Mouse (Mus musculus) ES-E14 (cell line): ENCODE data around the gene Epb41. TPM values are rescaled to one million over a fixed set of nuclear protein-coding genes. Genes with fewer than 3 reads are reported as not detected.

Source experiments
- DNase-seq: peaks from one replicate; pipeline ENCODE4 v3.0.0-alpha.2; 2013; ENCODE audit warnings: low read depth, low spot score
- H3K27ac ChIP-seq: 2 replicates; pipeline ENCODE4 v1.5.1; 2012; ENCODE audit warnings: low read depth, mild to moderate bottlenecking, low read length, moderate library complexity, mixed read lengths; ENCODE audit not compliant: poor library complexity, insufficient read depth, severe bottlenecking
- H3K36me3 ChIP-seq: 2 replicates; pipeline ENCODE4 v1.6.1; 2012; ENCODE audit warnings: mild to moderate bottlenecking, low read length, moderate library complexity, mixed read lengths; ENCODE audit not compliant: control insufficient read depth, poor library complexity, insufficient read depth, severe bottlenecking
- H3K4me1 ChIP-seq, 2 experiments: fragments of 150-350 bp in 1 of 2; sonication (generic) in 1 of 2; 2 replicates each; pipeline ENCODE4 v1.6.1; 2012; ENCODE audit warnings: low read length in 2 of 2, mild to moderate bottlenecking in 1 of 2, mixed read lengths in 1 of 2; ENCODE audit not compliant: control insufficient read depth in 2 of 2, insufficient read depth in 2 of 2, poor library complexity in 1 of 2
- H3K4me3 ChIP-seq, 2 experiments: fragments of 150-350 bp in 1 of 2; sonication (generic) in 1 of 2; 2 replicates each; pipeline ENCODE4 v1.5.1; 2012; ENCODE audit warnings: low read length in 2 of 2, low read depth in 1 of 2, mild to moderate bottlenecking in 1 of 2, mixed read lengths in 1 of 2; ENCODE audit not compliant: insufficient read depth in 1 of 2, poor library complexity in 1 of 2, severe bottlenecking in 1 of 2
- H3K9ac ChIP-seq: 2 replicates; pipeline ENCODE4 v1.6.1; 2012; ENCODE audit warnings: low read depth, mild to moderate bottlenecking, low read length, mixed read lengths; ENCODE audit not compliant: poor library complexity, insufficient read depth, severe bottlenecking
- H3K9me3 ChIP-seq: fragments of 150-350 bp; sonication (generic); 2 replicates; pipeline ENCODE4 v1.6.1; 2012; ENCODE audit warnings: low read depth, mild to moderate bottlenecking, low read length; ENCODE audit not compliant: control insufficient read depth, insufficient read depth
- CHD2 ChIP-seq: IDR thresholded peaks from 2 replicates; pipeline ENCODE4 v1.6.1; 2014; ENCODE audit warnings: mild to moderate bottlenecking, low read depth, low read length, inconsistent platforms
- HCFC1 ChIP-seq: IDR thresholded peaks from 2 replicates; pipeline ENCODE4 v1.6.1; 2012; ENCODE audit warnings: low read length, inconsistent platforms, borderline replicate concordance; ENCODE audit not compliant: insufficient read depth
- MAFK ChIP-seq: IDR thresholded peaks from 2 replicates; pipeline ENCODE4 v1.6.1; 2014; ENCODE audit warnings: mild to moderate bottlenecking, low read depth, low read length, inconsistent platforms; ENCODE audit not compliant: insufficient read depth
- ZC3H11A ChIP-seq: IDR thresholded peaks from 2 replicates; pipeline ENCODE4 v1.6.1; 2012; ENCODE audit warnings: low read depth, mild to moderate bottlenecking, inconsistent platforms, low read length, borderline replicate concordance
- ZNF384 ChIP-seq: IDR thresholded peaks from 2 replicates; pipeline ENCODE4 v1.6.1; 2012; ENCODE audit warnings: low read depth, low read length, inconsistent platforms
- in situ Hi-C, 2 experiments: fragments of 600-800 bp; cut with MboI; formaldehyde crosslinking; loops; one replicate each; pipeline ENCODE4 v1.15.1; 2025; ENCODE audit warnings: low sequenced_read_pairs in 2 of 2, inconsistent platforms in 1 of 2; ENCODE audit not compliant: unreplicated experiment in 2 of 2
- total RNA-seq: library from RNA; depleted of rRNA; stranded (reverse); fragments of 300-350 nt; gene quantifications from 2 replicates; pipeline ENCODE4 v1.2.3, GENCODE M21; 2012

The Epb41 gene
- total RNA-seq, 1 experiment = 16.3 TPM

GRCm38 (mm10) chr4:131968873-131969272 lies 106.2 kb downstream of the Epb41 start:
- TF ChIP-seq HCFC1 (no peak), ZNF384 (no peak), CHD2 (no peak), ZC3H11A (no peak), MAFK (no peak)
- no peak overlapping the region for H3K4me3 ChIP-seq
- no peaks in the 10 kb centered on the region for H3K4me1 ChIP-seq
- H3K27ac ChIP-seq = no peak overlapping the region
- no peaks in the 10 kb centered on the region for H3K9me3 ChIP-seq
- peak; percentile 28 for DNase-seq
- H3K36me3 ChIP-seq = peaks cover 8% of the 10 kb centered on the region
- in situ Hi-C loops = no loop called here
- no peak overlapping the region for H3K9ac ChIP-seq

GRCm38 (mm10) chr4:131957161-131957560 lies 118.0 kb downstream of the Epb41 start:
- Histone ChIP-seq H3K9me3 (no peaks in the 10 kb centered on the region), H3K4me3 (no peak overlapping the region), H3K4me1 (no peaks in the 10 kb centered on the region), H3K27ac (no peak overlapping the region), H3K9ac (no peak overlapping the region), H3K36me3 (no peaks in the 10 kb centered on the region; the same call in 1 of the 2 replicates)
- DNase-seq = no peak
- TF ChIP-seq MAFK (no peak), ZNF384 (no peak), CHD2 (no peak), ZC3H11A (no peak), HCFC1 (no peak)
- in situ Hi-C loops = no loop called here

GRCm38 (mm10) chr4:131950657-131951056 lies 124.5 kb downstream of the Epb41 start:
- Histone ChIP-seq H3K36me3 (no peaks in the 10 kb centered on the region; the same call in 1 of the 2 replicates), H3K27ac (no peak overlapping the region), H3K9ac (no peak overlapping the region), H3K4me1 (peaks cover 0 to 2% of the 10 kb centered on the region in 2 experiments; a peak in 1 of 4 replicates), H3K4me3 (no peak overlapping the region), H3K9me3 (no peaks in the 10 kb centered on the region)
- in situ Hi-C loops = no loop called here
- no peak for DNase-seq
- no peak for TF ChIP-seq ZC3H11A
- TF ChIP-seq ZNF384 = no peak
- TF ChIP-seq HCFC1 = no peak
- TF ChIP-seq MAFK = no peak
- no peak for TF ChIP-seq CHD2

- DNase-seq = no peak
- Histone ChIP-seq H3K4me3 (no peak overlapping the region), H3K9me3 (no peaks in the 10 kb centered on the region), H3K4me1 (peaks cover 0 to 2% of the 10 kb centered on the region in 2 experiments; a peak in 1 of 4 replicates), H3K27ac (no peak overlapping the region), H3K36me3 (no peaks in the 10 kb centered on the region), H3K9ac (no peak overlapping the region)
- in situ Hi-C loops = no loop called here
- no peak for TF ChIP-seq ZNF384
- TF ChIP-seq CHD2 = no peak
- TF ChIP-seq MAFK = no peak
- no peak for TF ChIP-seq ZC3H11A
- no peak for TF ChIP-seq HCFC1
Measured at GRCm38 (mm10) chr4:131949903-131950302, 125.2 kb downstream of the Epb41 start.

- Histone ChIP-seq H3K9me3 (no peaks in the 10 kb centered on the region), H3K4me1 (peaks cover 0 to 2% of the 10 kb centered on the region in 2 experiments; a peak in 1 of 4 replicates), H3K36me3 (no peaks in the 10 kb centered on the region), H3K9ac (no peak overlapping the region), H3K27ac (no peak overlapping the region), H3K4me3 (no peak overlapping the region)
- in situ Hi-C loops = no loop called here
- no peak for TF ChIP-seq ZC3H11A
- no peak for TF ChIP-seq ZNF384
- TF ChIP-seq MAFK = no peak
- TF ChIP-seq CHD2 = no peak
- TF ChIP-seq HCFC1 = no peak
- DNase-seq = no peak
Measured at GRCm38 (mm10) chr4:131947848-131948247, 127.3 kb downstream of the Epb41 start.
